Mouse (Mus musculus): ENCODE data around the gene Dennd1b. TPM values are rescaled to one million over a fixed set of nuclear protein-coding genes. Genes with fewer than 3 reads are reported as not detected.

The Dennd1b gene
- polyA plus RNA-seq, 1 experiment, result 3.3 TPM

Other genes with a start within 250 kb of the Dennd1b start
- gene Lhx9, start 114.9 kb upstream of the Dennd1b start, polyA plus RNA-seq (2012; rRNA removed), result not detected in 2 replicates
- 15.4 and 16.3 TPM in 2 replicates for gene 2310009B15Rik, start 106.6 kb upstream of the Dennd1b start, polyA plus RNA-seq (2012; rRNA removed)